Mouse (Mus musculus) forebrain, embryonic 13.5 days (tissue): Measurements from ENCODE around the gene Safb. TPM values are rescaled to one million over a fixed set of nuclear protein-coding genes. Genes with fewer than 3 reads are reported as not detected.
"Not testable (repeated sequence)": the region's sequence is repeated elsewhere in the genome, so short reads cannot be mapped to it uniquely, and the experiment has no call there.

Source experiments
- ATAC-seq: fragments of 200-750 bp; cut with Nextera tagmentation; 2 replicates; pipeline ENCODE4 v1.8.0; 2017
- H3K27ac ChIP-seq: fragments of 300-500 bp; sonication (generic); 2 replicates; pipeline ENCODE4 v1.5.1; 2015; ENCODE audit warnings: inconsistent platforms, mild to moderate bottlenecking, moderate library complexity
- H3K27me3 ChIP-seq: fragments of 300-500 bp; sonication (generic); 2 replicates; pipeline ENCODE4 v1.6.1; 2015; ENCODE audit warnings: mild to moderate bottlenecking, inconsistent platforms
- H3K36me3 ChIP-seq: fragments of 300-500 bp; sonication (generic); 2 replicates; pipeline ENCODE4 v1.6.1; 2015; ENCODE audit warnings: mild to moderate bottlenecking, inconsistent platforms; ENCODE audit not compliant: poor library complexity, severe bottlenecking
- H3K4me1 ChIP-seq: fragments of 300-500 bp; sonication (generic); 2 replicates; pipeline ENCODE4 v1.6.1; 2015; ENCODE audit warnings: inconsistent platforms
- H3K4me2 ChIP-seq: fragments of 300-500 bp; sonication (generic); 2 replicates; pipeline ENCODE4 v1.6.1; 2015; ENCODE audit warnings: inconsistent platforms, mild to moderate bottlenecking, moderate library complexity
- H3K4me3 ChIP-seq: fragments of 300-500 bp; sonication (generic); 2 replicates; pipeline ENCODE4 v1.5.1; 2015; ENCODE audit warnings: mild to moderate bottlenecking, inconsistent platforms
- H3K9ac ChIP-seq: fragments of 300-500 bp; sonication (generic); 2 replicates; pipeline ENCODE4 v1.6.1; 2015; ENCODE audit warnings: mild to moderate bottlenecking, inconsistent platforms
- H3K9me3 ChIP-seq: fragments of 300-500 bp; sonication (generic); replicated peaks from 2 replicates; pipeline ENCODE4 v1.6.1; 2016; ENCODE audit warnings: inconsistent platforms
- WGBS: fragments of 180-500 bp; shearing (Covaris S2); methylation state at CpG from one replicate; pipeline ENCODE4 v1.1.7; 2015; 5-methylcytosine and 5-hydroxymethylcytosine counted together
- polyA plus RNA-seq: library from polyadenylated mRNA; unstranded; fragments of >200 nt; fragmentation: Nextera tagmentation; extraction: Ambion mirVana; gene quantifications from 2 replicates; pipeline ENCODE4 v1.2.1, GENCODE M21; 2015

Safb gene
- polyA plus RNA-seq, 1 experiment from 2014 or later: 135 TPM

GRCm38 (mm10) chr17:56629800-56630781 is 45.5 kb downstream of the Safb start:
- WGBS: 89% methylated on average over 27 of the region's 27 CpGs
- not testable (repeated sequence) for H3K27ac ChIP-seq, ATAC-seq, H3K9ac ChIP-seq, H3K27me3 ChIP-seq, H3K9me3 ChIP-seq, H3K4me3 ChIP-seq, H3K4me2 ChIP-seq, H3K36me3 ChIP-seq
- peaks cover 24% of the 10 kb centered on the region for H3K4me1 ChIP-seq

GRCm38 (mm10) chr17:56631807-56632206 is 47.2 kb downstream of the Safb start:
- no peak for ATAC-seq
- no peak overlapping the region for H3K27ac ChIP-seq
- 56% methylated on average over 4 of the region's 4 CpGs for WGBS

GRCm38 (mm10) chr17:56634023-56634422 is 49.4 kb downstream of the Safb start:
- 80% methylated on average over 6 of the region's 6 CpGs for WGBS
- Histone ChIP-seq H3K27ac (no peak overlapping the region), H3K36me3 (no peaks in the 10 kb centered on the region), H3K9me3 (no peaks in the 10 kb centered on the region), H3K27me3 (0 out of 2 replicates have a peak, but pooled peaks cover 3% of the 10 kb centered on the region), H3K9ac (no peak overlapping the region), H3K4me3 (no peak overlapping the region), H3K4me1 (no peaks in the 10 kb centered on the region), H3K4me2 (no peak overlapping the region)
- no peak for ATAC-seq

More at GRCm38 (mm10) chr17:56631807-56632206, 47.2 kb downstream of the Safb start:
- H3K4me2 ChIP-seq: no peak overlapping the region
- no peak overlapping the region for H3K4me3 ChIP-seq
- no peaks in the 10 kb centered on the region for H3K36me3 ChIP-seq
- no peak overlapping the region for H3K9ac ChIP-seq
- H3K9me3 ChIP-seq: no peaks in the 10 kb centered on the region
- H3K27me3 ChIP-seq: 0 out of 2 replicates have a peak, but pooled peaks cover 6% of the 10 kb centered on the region
- H3K4me1 ChIP-seq: peaks cover 12% of the 10 kb centered on the region

GRCm38 (mm10) chr17:56643237-56643636 is 58.6 kb downstream of the Safb start:
- Histone ChIP-seq H3K27ac (no peak overlapping the region), H3K27me3 (no peaks in the 10 kb centered on the region), H3K36me3 (no peaks in the 10 kb centered on the region), H3K4me1 (no peaks in the 10 kb centered on the region), H3K9me3 (no peaks in the 10 kb centered on the region), H3K4me2 (no peak overlapping the region), H3K9ac (no peak overlapping the region), H3K4me3 (no peak overlapping the region)
- ATAC-seq: no peak
- 85% methylated on average over 4 of the region's 4 CpGs for WGBS

- ATAC-seq: no peak
- H3K4me3 ChIP-seq: no peak overlapping the region
- 81% methylated on average over 9 of the region's 13 CpGs for WGBS
Measured at GRCm38 (mm10) chr17:56647546-56647945, 62.9 kb downstream of the Safb start.

GRCm38 (mm10) chr17:56651801-56652200 is 67.2 kb downstream of the Safb start:
- H3K27ac ChIP-seq: no peak overlapping the region
- H3K9me3 ChIP-seq: no peaks in the 10 kb centered on the region
- H3K27me3 ChIP-seq: no peaks in the 10 kb centered on the region
- H3K4me2 ChIP-seq: no peak overlapping the region
- no peak for ATAC-seq
- no peaks in the 10 kb centered on the region for H3K4me1 ChIP-seq
- H3K36me3 ChIP-seq: no peaks in the 10 kb centered on the region
- H3K4me3 ChIP-seq: no peak overlapping the region
- WGBS: 41% methylated on average over 10 of the region's 10 CpGs
- no peak overlapping the region for H3K9ac ChIP-seq

More at GRCm38 (mm10) chr17:56647546-56647945, 62.9 kb downstream of the Safb start:
- Histone ChIP-seq H3K4me2 (no peak overlapping the region), H3K36me3 (no peaks in the 10 kb centered on the region), H3K27me3 (no peaks in the 10 kb centered on the region), H3K9me3 (no peaks in the 10 kb centered on the region), H3K27ac (no peak overlapping the region), H3K4me1 (no peaks in the 10 kb centered on the region), H3K9ac (no peak overlapping the region)

GRCm38 (mm10) chr17:56654771-56655170 is 70.1 kb downstream of the Safb start:
- Histone ChIP-seq H3K4me1 (no peaks in the 10 kb centered on the region), H3K4me2 (no peak overlapping the region), H3K9ac (no peak overlapping the region), H3K4me3 (no peak overlapping the region), H3K9me3 (no peaks in the 10 kb centered on the region), H3K27me3 (no peaks in the 10 kb centered on the region), H3K27ac (no peak overlapping the region), H3K36me3 (no peaks in the 10 kb centered on the region)
- 68% methylated on average over 2 of the region's 2 CpGs for whole genome bisulfite sequencing
- ATAC-seq: no peak

GRCm38 (mm10) chr17:56655311-56655710 is 70.7 kb downstream of the Safb start:
- WGBS: 90% methylated on average over 3 of the region's 3 CpGs

More at GRCm38 (mm10) chr17:56655311-56655710, 70.7 kb downstream of the Safb start:
- Histone ChIP-seq H3K4me1 (no peaks in the 10 kb centered on the region), H3K27me3 (no peaks in the 10 kb centered on the region), H3K4me2 (no peak overlapping the region), H3K36me3 (no peaks in the 10 kb centered on the region), H3K4me3 (no peak overlapping the region), H3K9ac (no peak overlapping the region), H3K27ac (no peak overlapping the region), H3K9me3 (no peaks in the 10 kb centered on the region)
- ATAC-seq: no peak

Other genes starting within 250 kb of the Safb start
- gene Ptprs, start 108.3 kb upstream of the Safb start, polyA plus RNA-seq: 276 and 292 TPM in 2 replicates
- 0.14 TPM in 1 of 2 replicates, not detected in the other for gene Znrf4, start 72.4 kb upstream of the Safb start, polyA plus RNA-seq
- gene Gm20219, start 30.4 kb upstream of the Safb start, polyA plus RNA-seq: 1.2 and 1.7 TPM in 2 replicates
- gene Safb2, start 240 bp upstream of the Safb start, polyA plus RNA-seq: 77.9 and 84.3 TPM in 2 replicates
- 212 and 224 TPM in 2 replicates for gene 2410015M20Rik, start 24.9 kb downstream of the Safb start, polyA plus RNA-seq
- 1,314 and 1,523 TPM in 2 replicates for gene Rpl36, start 28.6 kb downstream of the Safb start, polyA plus RNA-seq
- 41.2 and 47.1 TPM in 2 replicates for gene Lonp1, start 42.1 kb downstream of the Safb start, polyA plus RNA-seq
- 0.58 and 0.70 TPM in 2 replicates for gene Catsperd, start 43.3 kb downstream of the Safb start, polyA plus RNA-seq
- 112 and 123 TPM in 2 replicates for gene Ranbp3, start 88.5 kb downstream of the Safb start, polyA plus RNA-seq
- 433 and 459 TPM in 2 replicates for gene Ndufa11, start 132.9 kb downstream of the Safb start, polyA plus RNA-seq
- 14.0 and 16.7 TPM in 2 replicates for gene Vmac, start 133.2 kb downstream of the Safb start, polyA plus RNA-seq
- gene Nrtn, start 172.7 kb downstream of the Safb start, polyA plus RNA-seq: 1.7 TPM in 2 replicates
- 50.0 and 56.9 TPM in 2 replicates for gene Dus3l, start 179.9 kb downstream of the Safb start, polyA plus RNA-seq
- 1.2 and 1.3 TPM in 2 replicates for gene Prr22, start 185.4 kb downstream of the Safb start, polyA plus RNA-seq
- gene Rfx2, start 246.2 kb downstream of the Safb start, polyA plus RNA-seq: 5.8 and 6.9 TPM in 2 replicates